Mouse (Mus musculus): ENCODE data around the gene Nebl. TPM values are rescaled to one million over a fixed set of nuclear protein-coding genes. Genes with fewer than 3 reads are reported as not detected.

The Nebl gene
- total RNA-seq, 2 experiments from 2014 or later, result 148 to 159 TPM

- TF ChIP-seq CTCF (conservative IDR thresholded peaks at IDR 0.05), result no peak
- peak overlapping the region; percentile 39; the same call in 1 of the 2 replicates for H3K27ac ChIP-seq
- no peak for DNase-seq (ENCODE audit: low spot score in 2 of 2)
- H3K4me3 ChIP-seq, result no peak overlapping the region
These were observed 155.6 kb downstream of the Nebl start for GRCm38 (mm10) chr2:17575648-17576047.

GRCm38 (mm10) chr2:17571716-17572115 lies 159.5 kb downstream of the Nebl start:
- TF ChIP-seq CTCF (conservative IDR thresholded peaks at IDR 0.05), result no peak
- H3K27ac ChIP-seq, result no peak overlapping the region
- DNase-seq (ENCODE audit: low spot score in 2 of 2), result no peak

GRCm38 (mm10) chr2:17558889-17559742 lies 172.1 kb downstream of the Nebl start:
- H3K27ac ChIP-seq, result no peak overlapping the region
- no peak overlapping the region for H3K4me3 ChIP-seq
- no peak for DNase-seq (ENCODE audit: low spot score in 2 of 2)
- no peak for TF ChIP-seq CTCF (conservative IDR thresholded peaks at IDR 0.05)

More at GRCm38 (mm10) chr2:17571716-17572115, 159.5 kb downstream of the Nebl start:
- no peak overlapping the region for H3K4me3 ChIP-seq

- no peak for TF ChIP-seq CTCF (conservative IDR thresholded peaks at IDR 0.05)
- Histone ChIP-seq H3K27ac (no peak overlapping the region), H3K4me3 (no peak overlapping the region)
- DNase-seq (ENCODE audit: low spot score in 2 of 2), result no peak
These were observed 181.2 kb downstream of the Nebl start for GRCm38 (mm10) chr2:17549895-17550558.

GRCm38 (mm10) chr2:17546354-17546948 lies 184.8 kb downstream of the Nebl start:
- no peak for TF ChIP-seq CTCF (conservative IDR thresholded peaks at IDR 0.05)
- H3K4me3 ChIP-seq, result no peak overlapping the region
- DNase-seq (ENCODE audit: low spot score in 2 of 2), result no peak
- H3K27ac ChIP-seq, result no peak overlapping the region

GRCm38 (mm10) chr2:17539737-17540136 lies 191.5 kb downstream of the Nebl start:
- H3K4me3 ChIP-seq, result no peak overlapping the region
- no peak for DNase-seq (ENCODE audit: low spot score in 2 of 2)
- peak overlapping the region; percentile 75 for H3K27ac ChIP-seq
- TF ChIP-seq CTCF (conservative IDR thresholded peaks at IDR 0.05), result no peak

GRCm38 (mm10) chr2:17538493-17538892 lies 192.8 kb downstream of the Nebl start:
- no peak for TF ChIP-seq CTCF (conservative IDR thresholded peaks at IDR 0.05)
- Histone ChIP-seq H3K27ac (peak overlapping the region; percentile 75), H3K4me3 (no peak overlapping the region)
- peak; percentile 69 to 84 for DNase-seq (ENCODE audit: low spot score in 2 of 2)

GRCm38 (mm10) chr2:17531355-17532105 lies 199.7 kb downstream of the Nebl start:
- no peak overlapping the region for H3K4me3 ChIP-seq
- no peak overlapping the region for H3K27ac ChIP-seq
- DNase-seq (ENCODE audit: low spot score in 2 of 2), result peak; percentile 24 to 64
- TF ChIP-seq CTCF (conservative IDR thresholded peaks at IDR 0.05), result no peak

- TF ChIP-seq CTCF (conservative IDR thresholded peaks at IDR 0.05), result no peak
- no peak overlapping the region for H3K4me3 ChIP-seq
- DNase-seq (ENCODE audit: low spot score in 2 of 2), result no peak
- no peak overlapping the region for H3K27ac ChIP-seq
These were observed 205.3 kb downstream of the Nebl start for GRCm38 (mm10) chr2:17525739-17526526.

GRCm38 (mm10) chr2:17525211-17525610 lies 206.1 kb downstream of the Nebl start:
- Histone ChIP-seq H3K4me3 (no peak overlapping the region), H3K27ac (no peak overlapping the region)
- no peak for DNase-seq (ENCODE audit: low spot score in 2 of 2)
- no peak for TF ChIP-seq CTCF (conservative IDR thresholded peaks at IDR 0.05)

- TF ChIP-seq CTCF (conservative IDR thresholded peaks at IDR 0.05), result no peak
- no peak overlapping the region for H3K4me3 ChIP-seq
- H3K27ac ChIP-seq, result no peak overlapping the region
- DNase-seq (ENCODE audit: low spot score in 2 of 2), result no peak
These were observed 206.9 kb downstream of the Nebl start for GRCm38 (mm10) chr2:17524205-17524978.
